Mouse (Mus musculus) embryo, embryonic 11.5 days (tissue): ENCODE measurements at regions not wholly inside any gene's neighbourhood (a gene's known extent, or its start where the extent isn't known, plus 50 kb on each side); places are given as distances from the start of the nearest gene placed in this dataset.
A peak's percentile ranks its signal among the peaks of the same experiment; 100 is the strongest.

Experiments
- DNase-seq: peaks from one replicate; pipeline ENCODE4 v3.0.0-alpha.2; 2012; ENCODE audit warnings: low read depth, low spot score

GRCm38 (mm10) chr6:117330198-117330597, 161.9 kb downstream of the Cxcl12 start:
- DNase-seq: no peak

GRCm38 (mm10) chr6:117330726-117331360, 162.5 kb downstream of the Cxcl12 start:
- no peak for DNase-seq

- no peak for DNase-seq
Measured at GRCm38 (mm10) chr6:117332641-117333040, 164.3 kb downstream of the Cxcl12 start.

GRCm38 (mm10) chr6:117342123-117342522, 173.8 kb downstream of the Cxcl12 start:
- no peak for DNase-seq

GRCm38 (mm10) chr6:117347356-117347755, 179.0 kb downstream of the Cxcl12 start:
- DNase-seq: no peak

- DNase-seq: no peak
Measured at GRCm38 (mm10) chr6:117351846-117352245, 183.5 kb downstream of the Cxcl12 start.

- DNase-seq: no peak
Measured at GRCm38 (mm10) chr6:117353091-117353490, 184.8 kb downstream of the Cxcl12 start.

- no peak for DNase-seq
Measured at GRCm38 (mm10) chr6:117356101-117356500, 187.8 kb downstream of the Cxcl12 start.

GRCm38 (mm10) chr6:117359401-117359800, 191.1 kb downstream of the Cxcl12 start:
- DNase-seq: no peak

- DNase-seq: no peak
Measured at GRCm38 (mm10) chr6:117366563-117366962, 198.2 kb downstream of the Cxcl12 start.

GRCm38 (mm10) chr6:117375989-117376388, 207.7 kb downstream of the Cxcl12 start:
- no peak for DNase-seq

GRCm38 (mm10) chr6:117379904-117380303, 211.6 kb downstream of the Cxcl12 start:
- DNase-seq: no peak

GRCm38 (mm10) chr6:117390233-117390848, 222.0 kb downstream of the Cxcl12 start:
- DNase-seq: no peak

- no peak for DNase-seq
Measured at GRCm38 (mm10) chr6:117393480-117393879, 225.1 kb downstream of the Cxcl12 start.

- no peak for DNase-seq
Measured at GRCm38 (mm10) chr6:117405589-117406311, 237.4 kb downstream of the Cxcl12 start.

- DNase-seq: no peak
Measured at GRCm38 (mm10) chr6:117406312-117406595, 237.9 kb downstream of the Cxcl12 start.

- no peak for DNase-seq
Measured at GRCm38 (mm10) chr6:117406757-117407156, 238.4 kb downstream of the Cxcl12 start.

- DNase-seq: peak; percentile 65
Measured at GRCm38 (mm10) chr6:117407206-117407858, 239.0 kb downstream of the Cxcl12 start.

GRCm38 (mm10) chr6:117407953-117408352, 239.6 kb downstream of the Cxcl12 start:
- no peak for DNase-seq

GRCm38 (mm10) chr6:117408971-117409783, 240.8 kb downstream of the Cxcl12 start:
- no peak for DNase-seq

GRCm38 (mm10) chr6:117414926-117415325, 246.6 kb downstream of the Cxcl12 start:
- DNase-seq: no peak

- DNase-seq: no peak
Measured at GRCm38 (mm10) chr6:117415901-117416300, 247.6 kb downstream of the Cxcl12 start.
